Mouse (Mus musculus) kidney, embryonic 14.5 days (tissue): ENCODE measurements around the gene Slc16a8. TPM values are rescaled to one million over a fixed set of nuclear protein-coding genes. Genes with fewer than 3 reads are reported as not detected.

ENCODE experiments used
- ATAC-seq: fragments of 200-750 bp; cut with Nextera tagmentation; 2 replicates; pipeline ENCODE4 v1.8.0; 2017; ENCODE audit warnings: moderate number of reproducible peaks, mild to moderate bottlenecking, moderate TSS enrichment, moderate library complexity; ENCODE audit not compliant: low FRiP score, low TSS enrichment
- H3K27ac ChIP-seq: fragments of 300-500 bp; sonication (generic); 2 replicates; pipeline ENCODE4 v1.5.1; 2014; ENCODE audit warnings: low read depth, mild to moderate bottlenecking, low read length, moderate library complexity, mixed read lengths
- H3K27me3 ChIP-seq: fragments of 300-500 bp; sonication (generic); 2 replicates; pipeline ENCODE4 v1.6.1; 2014; ENCODE audit warnings: mild to moderate bottlenecking, low read length; ENCODE audit not compliant: control insufficient read depth, insufficient read depth
- H3K36me3 ChIP-seq: fragments of 300-500 bp; sonication (generic); 2 replicates; pipeline ENCODE4 v1.6.1; 2014; ENCODE audit warnings: low read length, mixed read lengths; ENCODE audit not compliant: control insufficient read depth, insufficient read depth
- H3K4me1 ChIP-seq: fragments of 300-500 bp; sonication (generic); 2 replicates; pipeline ENCODE4 v1.6.1; 2014; ENCODE audit warnings: low read length, mixed read lengths; ENCODE audit not compliant: control insufficient read depth, insufficient read depth
- H3K4me2 ChIP-seq: fragments of 300-500 bp; sonication (generic); replicated peaks from 2 replicates; pipeline ENCODE4 v1.6.1; 2014; ENCODE audit warnings: low read depth, mild to moderate bottlenecking, low read length
- H3K4me3 ChIP-seq: fragments of 300-500 bp; sonication (generic); 2 replicates; pipeline ENCODE4 v1.5.1; 2014; ENCODE audit warnings: mild to moderate bottlenecking, low read length
- H3K9ac ChIP-seq: fragments of 300-500 bp; sonication (generic); 2 replicates; pipeline ENCODE4 v1.6.1; 2014; ENCODE audit warnings: low read depth, mild to moderate bottlenecking, low read length, moderate library complexity
- H3K9me3 ChIP-seq: fragments of 300-500 bp; sonication (generic); 2 replicates; pipeline ENCODE4 v1.6.1; 2016; ENCODE audit warnings: low read length; ENCODE audit not compliant: control insufficient read depth
- WGBS: fragments of 180-500 bp; shearing (Covaris S2); extraction: QIAGEN DNeasy Blood & Tissue Kit; methylation state at CpG from one replicate; pipeline ENCODE4 v1.1.7; 2014; 5-methylcytosine and 5-hydroxymethylcytosine counted together
- polyA plus RNA-seq: library from polyadenylated mRNA; unstranded; fragments of >200 nt; fragmentation: Nextera tagmentation; extraction: Ambion mirVana; gene quantifications from 2 replicates; pipeline ENCODE4 v1.2.1, GENCODE M21; 2014

The Slc16a8 gene
- polyA plus RNA-seq, 1 experiment from 2014 or later = 0.39 TPM

DNA sequence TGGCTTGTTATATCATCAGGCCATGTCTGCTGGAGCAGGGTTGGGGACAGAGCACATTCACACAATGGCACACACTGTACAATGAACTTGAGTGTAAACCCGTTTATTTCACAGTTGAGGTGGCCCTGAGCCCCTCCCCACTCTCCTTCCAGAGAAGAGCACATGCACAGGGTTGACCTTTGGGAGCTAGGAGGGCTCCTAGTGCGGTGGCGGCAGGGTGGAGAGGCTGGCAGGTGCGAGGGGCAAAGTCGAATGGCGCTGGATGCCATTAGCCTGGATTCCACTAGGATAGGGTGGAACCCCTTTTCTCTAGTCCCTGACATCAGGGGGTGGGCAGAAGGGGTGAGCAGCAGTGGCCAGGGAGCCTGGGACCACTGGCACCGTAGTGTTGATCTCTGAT lies 31.6 kb upstream of the Slc16a8 start:
- 84% methylated on average over 7 of the region's 7 CpGs for WGBS
- H3K4me1 ChIP-seq = 0 out of 2 replicates have a peak, but pooled peaks cover 9% of the 10 kb centered on the region
- H3K27me3 ChIP-seq = no peaks in the 10 kb centered on the region
- H3K27ac ChIP-seq = no peak overlapping the region
- H3K9ac ChIP-seq = no peak overlapping the region
- no peak for ATAC-seq
- no peak overlapping the region for H3K4me2 ChIP-seq
- no peaks in the 10 kb centered on the region for H3K9me3 ChIP-seq
- H3K36me3 ChIP-seq = peaks cover 9% of the 10 kb centered on the region
- no peak overlapping the region for H3K4me3 ChIP-seq

GRCm38 (mm10) chr15:79285399-79285798 lies 30.8 kb upstream of the Slc16a8 start, which contains the start of gene Baiap2l2:
Gene Baiap2l2 (minus strand): TSS chr15:79285537.
- 45% methylated on average over 10 of the region's 10 CpGs for WGBS
- Histone ChIP-seq H3K4me2 (no peak within 1 kb of the TSS), H3K27ac (no peak within 1 kb of the TSS), H3K4me1 (0 out of 2 replicates have a peak, but pooled peaks cover 9% of the 10 kb centered on the region), H3K27me3 (no peaks in the 10 kb centered on the region), H3K9ac (no peak within 1 kb of the TSS; the same call in 1 of the 2 replicates), H3K36me3 (peaks cover 9% of the 10 kb centered on the region), H3K9me3 (no peaks in the 10 kb centered on the region), H3K4me3 (no peak within 1 kb of the TSS)
- peak; percentile 80 for ATAC-seq

DNA sequence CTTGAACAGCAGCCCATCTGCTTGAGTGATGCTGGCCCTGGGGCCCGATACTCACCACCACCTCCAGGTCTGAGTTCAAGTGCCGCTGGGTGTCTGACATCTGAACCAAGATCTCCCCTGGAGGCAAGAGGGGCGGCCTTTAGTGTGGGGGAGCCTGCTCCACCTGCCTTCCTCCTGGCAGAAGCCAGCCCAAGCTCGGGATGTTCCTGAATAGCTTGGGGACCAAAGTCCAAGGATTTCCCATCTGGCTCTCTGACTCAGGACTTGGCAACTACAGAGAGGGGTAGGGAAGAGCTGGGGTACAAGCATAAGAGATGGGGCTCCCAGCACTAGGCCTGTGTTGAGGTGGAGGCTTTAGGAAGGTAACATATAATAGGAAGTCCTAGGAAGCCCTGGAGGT lies 28.8 kb upstream of the Slc16a8 start:
- Histone ChIP-seq H3K27me3 (no peaks in the 10 kb centered on the region), H3K9me3 (no peaks in the 10 kb centered on the region), H3K4me2 (no peak overlapping the region), H3K4me3 (no peak overlapping the region), H3K4me1 (0 out of 2 replicates have a peak, but pooled peaks cover 9% of the 10 kb centered on the region), H3K9ac (no peak overlapping the region), H3K36me3 (peaks cover 4% of the 10 kb centered on the region; the same call in 1 of the 2 replicates), H3K27ac (no peak overlapping the region)
- WGBS = 80% methylated on average over 4 of the region's 4 CpGs
- no peak for ATAC-seq

- no peak overlapping the region for H3K9ac ChIP-seq
- H3K4me1 ChIP-seq = 0 out of 2 replicates have a peak, but pooled peaks cover 9% of the 10 kb centered on the region
- H3K27ac ChIP-seq = no peak overlapping the region
- no peak overlapping the region for H3K4me2 ChIP-seq
- no peak for ATAC-seq
- no peak overlapping the region for H3K4me3 ChIP-seq
- H3K36me3 ChIP-seq = peaks cover 4% of the 10 kb centered on the region; the same call in 1 of the 2 replicates
- H3K27me3 ChIP-seq = no peaks in the 10 kb centered on the region
- WGBS = 79% methylated on average over 5 of the region's 5 CpGs
- H3K9me3 ChIP-seq = no peaks in the 10 kb centered on the region
These were observed 27.9 kb upstream of the Slc16a8 start for GRCm38 (mm10) chr15:79282434-79282833.

GRCm38 (mm10) chr15:79281389-79281788 lies 26.8 kb upstream of the Slc16a8 start:
- no peak for ATAC-seq
- H3K27ac ChIP-seq = no peak overlapping the region
- WGBS = 67% methylated on average over 1 of the region's 1 CpGs

DNA sequence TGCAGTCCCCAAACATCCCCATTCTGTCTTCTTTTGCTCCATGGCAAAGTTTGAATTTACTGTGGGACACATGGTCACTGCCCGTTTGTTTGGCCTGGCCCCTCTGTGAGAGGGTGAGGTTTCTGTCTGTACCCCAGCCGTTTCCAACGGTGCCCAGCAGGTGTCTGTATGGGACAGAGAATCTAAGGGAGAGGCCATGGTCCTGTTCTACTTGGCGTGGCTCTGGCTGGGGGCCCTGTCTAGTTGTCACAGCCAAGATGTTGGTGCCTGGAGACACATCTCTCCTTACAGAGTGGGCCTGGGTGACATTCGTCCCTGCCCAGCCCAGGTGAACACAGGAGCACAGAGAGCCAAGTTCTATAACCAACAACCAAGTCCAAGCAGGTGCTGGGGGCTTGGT lies 26.3 kb upstream of the Slc16a8 start:
- no peak overlapping the region for H3K4me3 ChIP-seq
- H3K27ac ChIP-seq = no peak overlapping the region
- WGBS = 56% methylated on average over 5 of the region's 5 CpGs
- 0 out of 2 replicates have a peak, but pooled peaks cover 9% of the 10 kb centered on the region for H3K4me1 ChIP-seq
- no peaks in the 10 kb centered on the region for H3K9me3 ChIP-seq
- no peak for ATAC-seq
- H3K27me3 ChIP-seq = no peaks in the 10 kb centered on the region
- H3K9ac ChIP-seq = no peak overlapping the region
- no peaks in the 10 kb centered on the region for H3K36me3 ChIP-seq
- H3K4me2 ChIP-seq = no peak overlapping the region

More at GRCm38 (mm10) chr15:79281389-79281788, 26.8 kb upstream of the Slc16a8 start:
- no peak overlapping the region for H3K4me3 ChIP-seq
- 0 out of 2 replicates have a peak, but pooled peaks cover 9% of the 10 kb centered on the region for H3K4me1 ChIP-seq
- no peak overlapping the region for H3K4me2 ChIP-seq
- peaks cover under 1% of the 10 kb centered on the region; the same call in 1 of the 2 replicates for H3K36me3 ChIP-seq
- H3K9me3 ChIP-seq = no peaks in the 10 kb centered on the region
- no peak overlapping the region for H3K9ac ChIP-seq
- H3K27me3 ChIP-seq = no peaks in the 10 kb centered on the region

- 29% methylated on average over 6 of the region's 6 CpGs for WGBS
- Histone ChIP-seq H3K4me1 (0 out of 2 replicates have a peak, but pooled peaks cover 4% of the 10 kb centered on the region), H3K9me3 (no peaks in the 10 kb centered on the region), H3K27me3 (no peaks in the 10 kb centered on the region), H3K36me3 (no peaks in the 10 kb centered on the region), H3K27ac (no peak overlapping the region), H3K9ac (no peak overlapping the region), H3K4me3 (no peak overlapping the region), H3K4me2 (no peak overlapping the region)
- ATAC-seq = no peak
These were observed 25.6 kb upstream of the Slc16a8 start for GRCm38 (mm10) chr15:79280209-79280608.

DNA sequence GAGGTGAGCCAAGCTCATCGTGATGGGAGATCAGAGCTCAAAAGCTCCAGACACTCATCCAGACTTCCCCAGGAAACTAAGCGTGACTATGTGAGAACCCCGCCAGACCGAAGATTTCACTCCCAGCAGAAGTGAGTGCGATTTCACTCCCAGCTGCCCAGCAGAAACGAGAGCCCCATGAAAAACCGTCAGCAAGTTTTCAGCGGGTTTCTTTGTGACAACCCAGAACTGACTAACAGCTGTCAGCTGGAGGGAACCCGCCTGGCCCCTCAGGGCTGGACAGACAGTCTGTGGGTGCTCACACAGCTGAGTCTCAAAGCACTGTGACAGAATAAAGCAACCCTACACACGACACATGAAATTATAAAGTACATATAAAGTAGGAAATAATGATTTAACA lies 23.2 kb upstream of the Slc16a8 start:
- H3K27ac ChIP-seq = no peak overlapping the region
- no peak overlapping the region for H3K4me3 ChIP-seq
- H3K4me2 ChIP-seq = no peak overlapping the region
- ATAC-seq = no peak
- no peaks in the 10 kb centered on the region for H3K27me3 ChIP-seq
- no peak overlapping the region for H3K9ac ChIP-seq
- H3K9me3 ChIP-seq = no peaks in the 10 kb centered on the region
- no peaks in the 10 kb centered on the region for H3K4me1 ChIP-seq
- 54% methylated on average over 10 of the region's 10 CpGs for WGBS
- H3K36me3 ChIP-seq = no peaks in the 10 kb centered on the region

DNA sequence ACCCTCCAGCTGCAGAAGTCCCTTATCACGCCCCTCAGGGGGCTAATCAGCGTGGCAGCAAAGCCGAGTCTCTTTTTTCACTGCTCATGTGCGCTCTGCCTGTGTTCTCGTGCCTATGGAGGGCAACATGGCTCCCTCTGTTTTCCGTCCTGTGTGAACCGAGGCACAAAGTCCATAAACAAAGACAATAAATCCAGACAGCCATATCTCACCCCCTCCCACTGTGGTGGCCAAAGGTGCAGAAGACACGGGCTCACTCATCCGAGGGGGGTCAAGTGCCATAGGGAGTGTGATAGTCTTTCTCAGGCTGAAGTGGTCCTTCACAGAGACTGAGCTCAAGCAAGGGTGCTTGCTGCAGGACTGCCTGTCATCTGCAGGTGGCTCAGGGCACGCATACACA lies 18.5 kb upstream of the Slc16a8 start:
- no peaks in the 10 kb centered on the region for H3K9me3 ChIP-seq
- no peak overlapping the region for H3K4me2 ChIP-seq
- ATAC-seq = peak; percentile 21; the same call in 1 of the 2 replicates

More for the DNA sequence above, 18.5 kb upstream of the Slc16a8 start:
- Histone ChIP-seq H3K36me3 (no peaks in the 10 kb centered on the region), H3K4me3 (no peak overlapping the region), H3K27ac (no peak overlapping the region), H3K27me3 (peaks cover 6% of the 10 kb centered on the region; the same call in 1 of the 2 replicates), H3K4me1 (peaks cover 6% of the 10 kb centered on the region), H3K9ac (no peak overlapping the region)
- WGBS = 40% methylated on average over 10 of the region's 10 CpGs
